Mouse (Mus musculus) liver, embryonic 16.5 days (tissue): ENCODE results near the gene Ppm1h. TPM values are rescaled to one million over a fixed set of nuclear protein-coding genes. Genes with fewer than 3 reads are reported as not detected.

ENCODE experiments used
- ATAC-seq: fragments of 200-750 bp; cut with Nextera tagmentation; 2 replicates; pipeline ENCODE4 v1.8.0; 2017; ENCODE audit warnings: low read depth, mild to moderate bottlenecking, moderate number of reproducible peaks, moderate library complexity
- H3K27ac ChIP-seq: fragments of 300-500 bp; sonication (generic); 2 replicates; pipeline ENCODE4 v1.5.1; 2014; ENCODE audit warnings: mild to moderate bottlenecking, low read length
- H3K27me3 ChIP-seq: fragments of 300-500 bp; sonication (generic); 2 replicates; pipeline ENCODE4 v1.6.1; 2014; ENCODE audit warnings: low read depth, low read length, mixed read lengths; ENCODE audit not compliant: control insufficient read depth, insufficient read depth
- H3K36me3 ChIP-seq: fragments of 300-500 bp; sonication (generic); 2 replicates; pipeline ENCODE4 v1.6.1; 2014; ENCODE audit warnings: mild to moderate bottlenecking; ENCODE audit not compliant: control insufficient read depth, insufficient read depth
- H3K4me1 ChIP-seq: fragments of 300-500 bp; sonication (generic); 2 replicates; pipeline ENCODE4 v1.6.1; 2014; ENCODE audit warnings: low read depth, low read length, mixed read lengths; ENCODE audit not compliant: control insufficient read depth
- H3K4me2 ChIP-seq: fragments of 300-500 bp; sonication (generic); 2 replicates; pipeline ENCODE4 v1.6.1; 2014; ENCODE audit warnings: low read depth, low read length, mixed read lengths
- H3K4me3 ChIP-seq: fragments of 300-500 bp; sonication (generic); 2 replicates; pipeline ENCODE4 v1.5.1; 2014; ENCODE audit warnings: low read depth, mild to moderate bottlenecking, low read length
- H3K9ac ChIP-seq: fragments of 300-500 bp; sonication (generic); 2 replicates; pipeline ENCODE4 v1.6.1; 2014; ENCODE audit warnings: low read depth, low read length
- H3K9me3 ChIP-seq: fragments of 300-500 bp; sonication (generic); replicated peaks from 2 replicates; pipeline ENCODE4 v1.6.1; 2016; ENCODE audit warnings: low read length; ENCODE audit not compliant: control insufficient read depth
- WGBS: fragments of 180-500 bp; shearing (Covaris S2); extraction: QIAGEN DNeasy Blood & Tissue Kit; methylation state at CpG from one replicate; pipeline ENCODE4 v1.1.7; 2014; ENCODE audit not compliant: insufficient replicate concordance; 5-methylcytosine and 5-hydroxymethylcytosine counted together
- polyA plus RNA-seq: library from polyadenylated mRNA; unstranded; fragments of >200 nt; fragmentation: Nextera tagmentation; extraction: Ambion mirVana; gene quantifications from 2 replicates; pipeline ENCODE4 v1.2.1, GENCODE M21; 2015

The Ppm1h gene
- polyA plus RNA-seq, 1 experiment from 2014 or later, result 2.7 TPM

DNA sequence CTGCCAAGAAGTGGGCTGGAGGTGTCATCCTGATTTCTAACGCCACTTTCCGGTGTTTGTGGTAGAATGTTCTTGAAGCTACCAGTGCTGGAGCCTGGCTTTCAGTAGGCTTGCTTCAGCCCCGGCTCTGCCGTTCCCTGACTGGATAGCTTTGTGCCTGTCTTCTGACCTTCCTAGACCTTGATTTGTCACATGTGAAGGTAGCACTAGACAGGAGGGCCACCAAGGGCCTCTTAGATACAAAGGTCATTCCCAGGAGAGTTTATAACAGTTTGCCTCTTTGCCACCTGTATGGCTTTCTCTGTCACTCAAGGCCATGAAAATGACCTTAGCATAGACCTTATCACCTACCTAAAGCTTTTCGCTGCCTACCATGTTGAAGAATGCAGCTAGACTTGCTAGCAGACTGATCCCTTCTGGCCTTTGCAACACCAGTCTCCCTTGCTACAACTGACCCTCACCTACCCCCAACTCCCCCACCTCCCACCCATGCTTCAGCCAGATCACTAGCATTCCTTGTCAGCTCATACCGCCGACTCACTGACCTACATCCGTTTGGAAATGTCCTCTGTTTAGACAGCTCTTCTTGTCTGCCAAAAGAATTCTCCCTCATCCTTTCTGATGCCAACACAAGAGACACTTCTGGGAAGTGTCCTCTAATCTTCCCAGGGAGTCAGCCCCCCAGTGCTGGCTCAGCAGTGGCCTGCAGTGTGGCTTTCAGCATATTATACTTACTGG is 180.5 kb downstream of the Ppm1h start:
- no peaks in the 10 kb centered on the region for H3K27me3 ChIP-seq
- WGBS, result 70% methylated on average over 8 of the region's 8 CpGs
- H3K9ac ChIP-seq, result no peak overlapping the region
- no peak for ATAC-seq
- H3K9me3 ChIP-seq, result no peaks in the 10 kb centered on the region
- no peak overlapping the region for H3K27ac ChIP-seq
- H3K36me3 ChIP-seq, result no peaks in the 10 kb centered on the region
- H3K4me1 ChIP-seq, result no peaks in the 10 kb centered on the region
- no peak overlapping the region for H3K4me3 ChIP-seq
- no peak overlapping the region for H3K4me2 ChIP-seq

DNA sequence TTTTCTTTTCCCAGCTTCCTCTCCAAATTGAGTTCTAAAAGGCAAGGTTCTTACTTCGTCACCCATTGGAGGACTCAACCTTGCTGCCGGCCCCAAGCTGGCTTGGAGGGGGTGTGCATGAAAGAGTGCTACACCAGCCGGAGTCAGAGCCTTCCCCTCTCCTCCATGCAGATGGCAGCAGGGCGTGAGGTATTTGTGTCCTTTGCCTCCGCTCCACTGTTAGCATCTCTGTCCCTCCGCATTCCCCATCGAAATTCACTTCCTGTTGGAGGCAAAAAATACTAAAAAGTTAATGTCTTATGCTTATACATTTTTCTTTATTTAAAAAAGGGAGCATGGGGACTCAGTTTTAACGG is 181.1 kb downstream of the Ppm1h start:
- Histone ChIP-seq H3K4me3 (no peak overlapping the region), H3K4me1 (no peaks in the 10 kb centered on the region), H3K9me3 (no peaks in the 10 kb centered on the region), H3K27me3 (no peaks in the 10 kb centered on the region), H3K36me3 (no peaks in the 10 kb centered on the region), H3K4me2 (no peak overlapping the region), H3K27ac (0 out of 2 replicates have a peak overlapping the region, but pooled peaks have one; percentile 12), H3K9ac (no peak overlapping the region)
- 69% methylated on average over 8 of the region's 8 CpGs for WGBS
- ATAC-seq, result no peak

DNA sequence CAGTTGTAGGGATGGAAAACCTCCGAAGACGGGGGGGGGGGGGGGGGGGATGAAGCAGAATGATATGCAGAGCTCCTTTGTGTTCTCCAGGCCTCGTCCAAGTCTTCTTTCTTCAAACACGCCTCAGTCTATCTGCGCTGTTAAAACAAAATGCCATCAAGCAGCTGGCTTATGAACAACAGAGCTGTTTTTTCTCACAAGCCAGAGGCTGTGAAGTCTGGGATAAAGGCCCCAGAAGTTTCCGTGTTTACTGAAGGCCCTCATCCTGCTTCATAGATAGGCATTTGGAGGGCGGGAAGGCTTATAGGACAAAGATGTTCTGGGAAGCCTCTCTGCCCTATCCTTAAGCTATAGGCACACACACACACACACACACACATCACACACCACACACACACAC is 181.5 kb downstream of the Ppm1h start:
- WGBS, result 64% methylated on average over 7 of the region's 7 CpGs
- Histone ChIP-seq H3K9ac (no peak overlapping the region), H3K4me2 (no peak overlapping the region), H3K9me3 (no peaks in the 10 kb centered on the region), H3K4me3 (no peak overlapping the region), H3K36me3 (no peaks in the 10 kb centered on the region), H3K27me3 (no peaks in the 10 kb centered on the region), H3K4me1 (no peaks in the 10 kb centered on the region), H3K27ac (0 out of 2 replicates have a peak overlapping the region, but pooled peaks have one; percentile 12)
- no peak for ATAC-seq

DNA sequence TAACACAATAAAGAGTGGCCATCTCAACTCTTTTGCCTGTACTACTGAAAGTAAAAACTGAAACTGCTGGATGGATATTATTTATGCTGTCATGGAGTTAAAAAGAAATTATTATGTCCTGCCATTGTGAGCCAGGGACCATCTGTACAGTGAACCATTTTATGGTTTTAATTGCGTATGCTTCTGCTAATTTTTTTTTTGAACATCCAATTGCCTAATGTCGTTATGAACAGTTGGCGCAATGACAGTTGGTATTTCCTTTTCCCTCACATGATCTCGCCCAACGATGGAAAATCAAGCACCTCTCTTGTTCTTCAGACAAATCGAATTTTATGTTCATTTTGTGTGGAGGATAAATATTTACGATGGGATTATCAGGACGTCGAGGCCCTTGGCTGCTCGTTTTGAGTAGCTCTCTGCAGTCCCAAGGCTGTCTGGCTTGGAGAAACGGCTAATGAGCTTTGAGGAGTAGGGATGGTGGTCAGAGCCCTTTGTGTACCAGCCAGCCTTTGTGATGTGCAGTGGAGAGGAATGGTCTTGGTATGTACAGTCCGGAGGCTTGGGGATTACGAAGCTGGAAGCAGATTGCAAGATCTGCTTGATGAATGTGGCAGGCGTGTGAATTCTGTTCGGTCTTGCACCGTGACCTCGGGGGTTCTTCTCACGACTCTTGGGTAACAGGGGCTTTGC is 183.3 kb downstream of the Ppm1h start:
- no peaks in the 10 kb centered on the region for H3K9me3 ChIP-seq
- H3K9ac ChIP-seq, result no peak overlapping the region
- H3K36me3 ChIP-seq, result no peaks in the 10 kb centered on the region
- no peak overlapping the region for H3K4me2 ChIP-seq
- ATAC-seq, result no peak
- H3K27ac ChIP-seq, result no peak overlapping the region
- H3K4me1 ChIP-seq, result no peaks in the 10 kb centered on the region
- H3K27me3 ChIP-seq, result no peaks in the 10 kb centered on the region
- 69% methylated on average over 18 of the region's 18 CpGs for WGBS
- H3K4me3 ChIP-seq, result no peak overlapping the region

DNA sequence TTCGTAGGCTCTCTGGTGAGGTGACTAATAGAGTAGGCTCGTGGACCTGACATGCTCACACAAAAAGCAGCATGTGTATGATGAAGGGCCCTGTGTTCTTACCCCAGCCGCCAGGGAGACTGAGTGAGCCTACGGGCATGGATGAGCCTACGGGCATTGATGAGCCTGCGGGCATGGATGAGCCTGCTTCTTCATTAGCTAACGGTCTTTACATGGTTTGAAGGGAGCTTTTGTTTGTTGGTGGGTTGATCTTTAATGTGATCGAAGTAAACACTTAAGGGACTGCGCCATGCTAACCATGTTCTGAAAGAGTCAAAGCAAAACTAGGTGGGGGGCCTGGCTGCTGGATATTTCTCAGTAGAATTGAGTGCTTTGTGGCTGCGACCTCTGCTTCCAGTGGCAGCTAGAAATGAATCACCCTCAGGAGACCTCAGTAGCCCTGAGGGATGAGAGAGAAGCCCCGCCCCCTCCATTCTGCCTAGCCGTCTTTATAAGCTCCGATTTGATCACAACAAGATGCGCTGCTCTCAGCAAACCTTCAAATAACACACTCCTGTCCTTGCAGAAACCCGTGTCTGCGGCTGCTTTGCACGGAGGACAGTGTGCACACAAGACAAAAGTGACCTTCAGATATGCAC is 183.9 kb downstream of the Ppm1h start:
- Histone ChIP-seq H3K4me2 (no peak overlapping the region), H3K27me3 (no peaks in the 10 kb centered on the region), H3K4me3 (no peak overlapping the region), H3K27ac (no peak overlapping the region), H3K9me3 (no peaks in the 10 kb centered on the region), H3K9ac (no peak overlapping the region), H3K4me1 (no peaks in the 10 kb centered on the region), H3K36me3 (no peaks in the 10 kb centered on the region)
- no peak for ATAC-seq
- WGBS, result 76% methylated on average over 17 of the region's 17 CpGs

DNA sequence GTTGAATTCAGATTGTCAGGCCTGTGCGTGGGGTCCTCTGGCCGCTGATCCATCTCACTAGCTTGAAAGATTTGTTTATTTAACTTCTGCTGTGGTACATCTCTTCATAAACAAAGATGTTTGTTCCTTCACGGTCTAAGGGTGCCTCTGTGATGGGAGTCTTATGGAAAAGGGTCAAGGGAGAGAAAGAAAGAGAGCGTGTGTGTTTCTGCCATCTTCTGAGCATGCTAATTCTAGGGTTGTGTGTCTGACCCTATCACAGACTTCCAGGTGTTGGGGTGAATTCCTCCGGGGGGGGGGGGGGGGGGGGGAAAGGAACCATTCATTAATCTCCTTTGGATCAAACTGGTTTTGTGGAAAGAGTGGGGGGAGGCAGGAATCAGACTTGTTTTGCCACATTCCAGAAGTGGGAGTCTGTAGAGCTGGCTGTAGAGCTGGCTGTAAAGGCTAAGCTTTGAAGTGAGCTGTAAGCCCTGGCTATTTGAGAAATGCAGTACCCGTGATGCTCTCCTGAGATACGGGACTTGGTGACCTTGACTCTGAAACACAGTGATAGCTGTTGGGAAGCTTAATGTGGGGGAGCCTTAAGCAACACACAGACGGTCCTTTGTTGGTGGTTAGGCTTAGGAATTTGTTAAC is 191.4 kb downstream of the Ppm1h start:
- ATAC-seq, result no peak
- WGBS, result 57% methylated on average over 7 of the region's 8 CpGs
- no peaks in the 10 kb centered on the region for H3K9me3 ChIP-seq
- no peak overlapping the region for H3K4me2 ChIP-seq
- H3K4me3 ChIP-seq, result no peak overlapping the region
- H3K27ac ChIP-seq, result no peak overlapping the region
- H3K36me3 ChIP-seq, result no peaks in the 10 kb centered on the region
- H3K27me3 ChIP-seq, result no peaks in the 10 kb centered on the region
- no peaks in the 10 kb centered on the region for H3K4me1 ChIP-seq
- H3K9ac ChIP-seq, result no peak overlapping the region

DNA sequence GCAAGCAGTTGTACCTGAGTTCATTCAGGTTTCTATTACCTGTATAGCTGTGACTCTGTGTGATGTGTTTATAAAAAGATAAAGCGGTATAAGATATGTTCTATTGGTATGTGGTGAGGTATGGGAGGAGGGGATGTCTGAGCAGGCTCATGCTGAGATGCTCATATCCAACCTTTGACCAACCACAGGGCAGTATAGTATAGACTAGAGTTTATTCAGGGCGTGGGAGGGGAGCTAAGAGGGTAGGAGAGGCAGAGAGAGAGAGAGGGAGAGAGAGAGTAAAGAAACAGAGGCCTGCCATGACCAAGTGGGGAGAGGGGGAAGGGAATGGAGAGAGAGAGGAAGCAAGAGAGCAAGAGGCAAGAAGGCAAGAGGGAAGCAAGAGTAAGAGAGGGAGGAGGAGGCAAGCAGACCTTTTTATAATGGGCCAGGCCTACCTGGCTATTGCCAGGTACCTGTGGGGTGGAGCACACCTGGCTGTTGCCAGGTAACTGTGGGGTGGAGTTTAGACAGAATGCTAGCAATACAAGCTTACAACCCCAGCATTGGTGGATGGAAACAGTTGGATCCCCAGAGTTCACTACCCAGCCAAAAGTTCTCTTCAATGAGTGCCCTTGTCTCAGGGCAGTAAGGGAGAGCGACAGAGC is 192.4 kb downstream of the Ppm1h start:
- H3K4me3 ChIP-seq, result no peak overlapping the region
- no peak overlapping the region for H3K9ac ChIP-seq
- no peak overlapping the region for H3K27ac ChIP-seq
- 62% methylated on average over 3 of the region's 3 CpGs for WGBS
- H3K27me3 ChIP-seq, result no peaks in the 10 kb centered on the region
- no peak for ATAC-seq
- H3K4me1 ChIP-seq, result no peaks in the 10 kb centered on the region
- H3K9me3 ChIP-seq, result no peaks in the 10 kb centered on the region
- no peak overlapping the region for H3K4me2 ChIP-seq
- H3K36me3 ChIP-seq, result no peaks in the 10 kb centered on the region

DNA sequence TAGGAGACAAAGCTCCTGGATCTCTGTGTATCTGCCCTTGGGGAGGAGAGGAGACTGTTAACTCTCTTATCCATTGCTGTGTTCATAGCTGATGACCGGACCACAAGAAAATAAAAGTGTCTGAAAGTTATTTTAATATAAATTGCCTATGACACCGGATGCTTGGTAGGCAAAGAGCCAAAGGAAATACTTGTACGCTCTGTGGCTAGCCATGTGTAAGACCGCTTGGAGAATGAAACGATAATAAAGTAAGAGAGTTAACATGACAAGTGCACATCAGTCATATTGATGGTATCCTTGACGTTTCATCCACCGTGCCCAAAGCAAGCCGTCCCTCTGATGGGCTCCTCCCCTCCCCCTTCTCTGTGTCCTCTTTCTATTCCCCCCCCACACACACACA is 194.2 kb downstream of the Ppm1h start:
- Histone ChIP-seq H3K4me2 (no peak overlapping the region), H3K4me3 (no peak overlapping the region), H3K9ac (no peak overlapping the region), H3K36me3 (no peaks in the 10 kb centered on the region), H3K27ac (no peak overlapping the region), H3K4me1 (no peaks in the 10 kb centered on the region), H3K27me3 (no peaks in the 10 kb centered on the region), H3K9me3 (no peaks in the 10 kb centered on the region)
- no peak for ATAC-seq
- WGBS, result 67% methylated on average over 8 of the region's 8 CpGs
